Mouse (Mus musculus) brain, embryonic 14.5 days (tissue): Measurements from ENCODE around the gene Ankrd24.

Source experiments
- CTCF ChIP-seq: fragments of 200-500 bp; IDR thresholded peaks from 2 replicates; pipeline ENCODE4 v1.5.1; 2012; ENCODE audit warnings: inconsistent platforms, mild to moderate bottlenecking, moderate library complexity, borderline replicate concordance; ENCODE audit not compliant: insufficient read depth, insufficient read length; ENCODE audit errors: extremely low read depth
- POLR2A ChIP-seq: fragments of 200-500 bp; IDR thresholded peaks from 2 replicates; pipeline ENCODE4 v1.6.1; 2012; ENCODE audit warnings: mild to moderate bottlenecking, inconsistent platforms, borderline replicate concordance; ENCODE audit not compliant: poor library complexity, insufficient read depth, insufficient read length, severe bottlenecking; ENCODE audit errors: extremely low read depth

DNA sequence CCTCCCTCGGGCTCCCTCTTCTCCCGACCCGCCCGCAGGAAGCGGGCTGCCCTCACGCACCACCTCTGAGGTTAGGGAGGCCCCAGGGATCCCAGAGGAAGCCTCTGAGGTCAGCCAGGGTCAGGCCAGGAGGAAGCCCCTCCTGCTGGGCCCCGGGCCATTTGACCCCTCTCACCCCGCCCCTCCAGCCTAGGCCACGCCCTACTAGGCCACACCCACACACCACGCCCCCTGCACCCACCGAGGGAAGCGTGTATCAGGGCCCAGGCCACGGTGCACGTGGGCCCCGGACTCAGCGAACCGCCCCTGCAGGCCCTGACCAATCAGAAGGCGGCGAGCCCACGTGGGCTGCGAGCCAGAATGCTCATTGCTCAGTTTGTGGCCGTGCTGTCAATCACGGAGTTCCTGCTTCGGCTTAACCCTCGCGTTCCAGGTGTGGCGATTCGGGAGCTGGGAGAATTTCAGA lies 27.6 kb upstream of the Ankrd24 start, which contains the start of gene Tle6:
- TF ChIP-seq CTCF, result no peak
- TF ChIP-seq POLR2A, result no peak
